Mouse (Mus musculus) brain, embryonic 14.5 days (tissue): ENCODE measurements around the gene Bpi. TPM values are rescaled to one million over a fixed set of nuclear protein-coding genes. Genes with fewer than 3 reads are reported as not detected.

Source experiments
- DNase-seq: peaks from one replicate; pipeline ENCODE4 v3.0.0-alpha.2; 2011; ENCODE audit warnings: low read depth
- CTCF ChIP-seq: fragments of 200-500 bp; IDR thresholded peaks from 2 replicates; pipeline ENCODE4 v1.5.1; 2012; ENCODE audit warnings: inconsistent platforms, mild to moderate bottlenecking, moderate library complexity, borderline replicate concordance; ENCODE audit not compliant: insufficient read depth, insufficient read length; ENCODE audit errors: extremely low read depth
- POLR2A ChIP-seq: fragments of 200-500 bp; IDR thresholded peaks from 2 replicates; pipeline ENCODE4 v1.6.1; 2012; ENCODE audit warnings: mild to moderate bottlenecking, inconsistent platforms, borderline replicate concordance; ENCODE audit not compliant: poor library complexity, insufficient read depth, insufficient read length, severe bottlenecking; ENCODE audit errors: extremely low read depth
- polyA plus RNA-seq: library from polyadenylated mRNA; depleted of rRNA; stranded (reverse); fragments of >200 nt; gene quantifications from 2 replicates; pipeline ENCODE4 v1.2.3, GENCODE M21; 2012

Bpi gene
- polyA plus RNA-seq, 1 experiment = not detected

GRCm38 (mm10) chr2:158283771-158284170 is 25.9 kb downstream of the Bpi start:
- no peak for DNase-seq
- TF ChIP-seq POLR2A (no peak), CTCF (no peak)

GRCm38 (mm10) chr2:158284571-158284970 is 26.7 kb downstream of the Bpi start:
- TF ChIP-seq POLR2A (no peak), CTCF (peak; percentile 72)
- peak; percentile 68 for DNase-seq

GRCm38 (mm10) chr2:158285655-158286054 is 27.8 kb downstream of the Bpi start:
- TF ChIP-seq POLR2A (no peak), CTCF (no peak)
- DNase-seq = no peak

GRCm38 (mm10) chr2:158295700-158296099 is 37.8 kb downstream of the Bpi start:
- TF ChIP-seq CTCF (no peak), POLR2A (no peak)
- peak; percentile 61 for DNase-seq

GRCm38 (mm10) chr2:158299203-158299602 is 41.3 kb downstream of the Bpi start:
- TF ChIP-seq CTCF = no peak
- TF ChIP-seq POLR2A = no peak
- DNase-seq = no peak

- TF ChIP-seq CTCF (no peak), POLR2A (no peak)
- peak; percentile 76 for DNase-seq
These were observed 41.8 kb downstream of the Bpi start for GRCm38 (mm10) chr2:158299731-158300130.

GRCm38 (mm10) chr2:158302807-158303206 is 44.9 kb downstream of the Bpi start:
- DNase-seq = no peak
- TF ChIP-seq CTCF (no peak), POLR2A (no peak)

GRCm38 (mm10) chr2:158305948-158306695 is 48.2 kb downstream of the Bpi start, which contains the start of gene Lbp:
Gene Lbp, plus strand, starts transcription at chr2:158306493.
- TF ChIP-seq POLR2A = no peak
- TF ChIP-seq CTCF = no peak
- DNase-seq = no peak

GRCm38 (mm10) chr2:158306696-158307049 is 48.8 kb downstream of the Bpi start:
- DNase-seq = no peak
- TF ChIP-seq CTCF = no peak

GRCm38 (mm10) chr2:158308276-158308675 is 50.4 kb downstream of the Bpi start:
- DNase-seq = no peak
- TF ChIP-seq POLR2A (no peak), CTCF (no peak)

- no peak for TF ChIP-seq CTCF
- no peak for TF ChIP-seq POLR2A
- no peak for DNase-seq
These were observed 55.2 kb downstream of the Bpi start for GRCm38 (mm10) chr2:158313089-158313488.

- no peak for DNase-seq
- TF ChIP-seq POLR2A (no peak), CTCF (0 out of 2 replicates have a peak, but pooled peaks have one; percentile 13)
These were observed 58.5 kb downstream of the Bpi start for GRCm38 (mm10) chr2:158316371-158316770.
